Mouse (Mus musculus): ENCODE results near the gene Pomgnt1. TPM values are rescaled to one million over a fixed set of nuclear protein-coding genes. Genes with fewer than 3 reads are reported as not detected.

The Pomgnt1 gene
- polyA plus RNA-seq, 1 experiment from 2014 or later, result 73.5 TPM

DNA sequence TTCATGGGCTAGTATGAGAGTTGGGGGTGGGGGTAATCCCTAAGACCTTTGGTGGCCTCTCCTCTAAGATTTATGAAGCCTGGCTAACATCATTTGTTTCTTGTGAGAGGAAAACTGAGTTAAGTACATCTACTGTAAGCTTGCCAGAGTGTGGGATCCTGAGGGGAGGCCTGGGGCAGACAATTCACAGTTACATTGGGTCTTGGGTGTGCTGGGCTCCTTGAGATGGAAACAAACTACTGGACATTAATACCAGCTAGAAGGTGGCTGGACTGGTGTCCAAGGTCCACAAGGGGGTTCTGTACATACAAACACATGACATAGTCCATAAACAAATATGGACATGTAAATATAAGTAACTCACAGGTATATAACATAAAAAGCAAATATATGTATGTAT is 51.5 kb downstream of the Pomgnt1 start:
- no peak for ATAC-seq (ENCODE audit: low read depth)
- Histone ChIP-seq H3K27ac (ENCODE audit: low read depth, low read length) (no peak overlapping the region), H3K27me3 (ENCODE audit: control insufficient read depth, insufficient read depth, low read length) (no peaks in the 10 kb centered on the region), H3K9ac (replicated peaks; ENCODE audit: low read depth, low read length) (no peak overlapping the region), H3K4me2 (ENCODE audit: low read depth, low read length) (no peak overlapping the region), H3K36me3 (ENCODE audit: control insufficient read depth, insufficient read depth, low read length) (no peaks in the 10 kb centered on the region), H3K4me3 (ENCODE audit: low read depth, low read length) (no peak overlapping the region), H3K9me3 (ENCODE audit: control insufficient read depth, low read length) (no peaks in the 10 kb centered on the region), H3K4me1 (ENCODE audit: control insufficient read depth, insufficient read depth, low read length) (no peaks in the 10 kb centered on the region)

DNA sequence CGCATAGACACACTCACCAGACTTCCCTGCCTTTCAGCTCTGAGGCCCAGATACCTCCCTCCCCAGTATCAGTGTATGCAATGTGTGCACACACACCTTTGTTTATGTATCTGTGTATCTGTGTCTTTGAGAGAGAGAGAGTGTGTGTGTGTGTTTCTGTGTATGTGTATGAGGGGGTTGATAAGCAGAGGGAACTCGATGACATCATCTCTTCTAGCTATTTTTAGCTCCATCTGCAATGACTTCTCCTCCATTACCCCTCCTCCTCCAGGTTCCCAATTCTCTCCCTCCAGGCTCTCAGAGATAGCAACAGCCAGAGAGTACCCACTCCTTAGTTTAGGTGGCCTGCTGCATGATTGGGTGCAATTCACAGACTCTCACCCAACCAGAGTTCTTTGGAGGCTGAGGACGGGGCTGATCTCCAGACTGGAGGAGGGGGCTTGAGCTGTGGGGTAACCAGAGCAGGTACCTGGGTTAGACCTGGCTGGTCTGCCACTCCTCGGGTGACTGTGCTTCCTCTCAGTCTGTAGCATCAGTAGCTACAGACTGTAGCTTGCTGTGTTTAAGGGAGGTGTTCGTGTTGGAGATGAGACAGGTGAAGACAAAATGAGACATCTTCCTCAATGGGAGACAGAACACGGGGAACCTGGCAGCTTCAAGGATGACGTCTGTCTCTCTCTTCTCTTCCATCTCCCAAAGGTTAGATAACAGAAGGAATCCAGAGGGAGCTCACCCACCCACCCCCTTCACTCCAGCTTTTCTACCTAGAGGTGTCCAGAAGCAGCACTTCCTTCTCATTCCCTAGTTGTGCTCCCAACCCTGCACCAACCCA is 52.3 kb downstream of the Pomgnt1 start:
- Histone ChIP-seq H3K4me3 (ENCODE audit: low read depth, low read length) (no peak overlapping the region), H3K27me3 (ENCODE audit: control insufficient read depth, insufficient read depth, low read length) (no peaks in the 10 kb centered on the region), H3K4me1 (ENCODE audit: control insufficient read depth, insufficient read depth, low read length) (no peaks in the 10 kb centered on the region), H3K9ac (replicated peaks; ENCODE audit: low read depth, low read length) (no peak overlapping the region), H3K27ac (ENCODE audit: low read depth, low read length) (peak overlapping the region; percentile 52), H3K4me2 (ENCODE audit: low read depth, low read length) (0 out of 2 replicates have a peak overlapping the region, but pooled peaks have one; percentile 29), H3K36me3 (ENCODE audit: control insufficient read depth, insufficient read depth, low read length) (no peaks in the 10 kb centered on the region), H3K9me3 (ENCODE audit: control insufficient read depth, low read length) (no peaks in the 10 kb centered on the region)
- 70% methylated on average over 7 of the region's 7 CpGs for WGBS
- no peak for ATAC-seq (ENCODE audit: low read depth)

DNA sequence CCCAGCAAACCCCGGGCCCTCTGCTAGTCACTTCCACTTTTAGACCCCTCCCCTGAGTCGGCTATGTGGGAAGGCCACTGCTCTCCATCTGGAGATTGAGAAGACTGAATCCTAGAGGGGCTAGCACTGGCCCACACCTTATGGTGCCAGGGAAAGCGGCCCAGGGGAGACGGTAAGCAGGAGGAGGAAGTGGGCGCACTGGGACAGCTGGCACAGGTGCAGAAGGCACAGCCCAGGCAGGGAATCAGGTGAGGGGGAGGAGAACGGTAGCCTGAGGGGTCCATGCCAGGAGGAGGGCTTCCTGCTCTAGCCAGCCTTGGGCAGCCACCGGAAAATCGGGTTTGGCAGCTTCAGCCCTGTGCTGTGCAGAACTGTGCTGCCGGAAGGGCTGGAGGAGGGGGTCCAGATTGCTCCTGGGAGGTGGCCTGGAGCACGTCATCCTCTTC is 52.9 kb downstream of the Pomgnt1 start:
- peak overlapping the region; percentile 29; the same call in 1 of the 2 replicates for H3K4me2 ChIP-seq (ENCODE audit: low read depth, low read length)
- H3K9ac ChIP-seq (replicated peaks; ENCODE audit: low read depth, low read length), result no peak overlapping the region
- peak; percentile 86; the same call in 1 of the 2 replicates for ATAC-seq (ENCODE audit: low read depth)
- H3K4me1 ChIP-seq (ENCODE audit: control insufficient read depth, insufficient read depth, low read length), result no peaks in the 10 kb centered on the region
- no peak overlapping the region for H3K4me3 ChIP-seq (ENCODE audit: low read depth, low read length)
- no peaks in the 10 kb centered on the region for H3K9me3 ChIP-seq (ENCODE audit: control insufficient read depth, low read length)
- H3K27me3 ChIP-seq (ENCODE audit: control insufficient read depth, insufficient read depth, low read length), result no peaks in the 10 kb centered on the region
- no peaks in the 10 kb centered on the region for H3K36me3 ChIP-seq (ENCODE audit: control insufficient read depth, insufficient read depth, low read length)
- H3K27ac ChIP-seq (ENCODE audit: low read depth, low read length), result peak overlapping the region; percentile 52
- 27% methylated on average over 10 of the region's 10 CpGs for WGBS

DNA sequence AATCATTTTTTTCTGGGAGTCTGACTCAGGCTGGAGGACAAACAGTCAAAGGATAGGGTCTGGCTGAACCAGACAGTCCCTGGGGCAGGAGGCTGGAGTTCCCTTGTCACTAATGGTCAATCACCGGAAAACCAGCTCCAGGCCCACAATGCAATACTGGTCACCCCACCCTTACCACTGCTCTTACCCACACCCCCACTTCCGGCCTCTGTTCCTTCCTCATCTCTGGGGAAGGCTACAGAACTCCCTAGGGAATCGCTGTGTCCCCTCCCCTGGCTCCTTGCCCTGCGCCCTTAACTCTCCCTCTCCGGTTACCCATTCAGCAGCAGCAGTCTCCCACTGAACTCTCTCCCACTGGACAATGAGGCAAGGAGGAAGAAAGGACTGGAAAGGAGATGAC is 53.5 kb downstream of the Pomgnt1 start:
- Histone ChIP-seq H3K4me2 (ENCODE audit: low read depth, low read length) (peak overlapping the region; percentile 29; the same call in 1 of the 2 replicates), H3K4me3 (ENCODE audit: low read depth, low read length) (no peak overlapping the region), H3K9ac (replicated peaks; ENCODE audit: low read depth, low read length) (no peak overlapping the region), H3K27me3 (ENCODE audit: control insufficient read depth, insufficient read depth, low read length) (no peaks in the 10 kb centered on the region), H3K9me3 (ENCODE audit: control insufficient read depth, low read length) (no peaks in the 10 kb centered on the region), H3K4me1 (ENCODE audit: control insufficient read depth, insufficient read depth, low read length) (no peaks in the 10 kb centered on the region), H3K36me3 (ENCODE audit: control insufficient read depth, insufficient read depth, low read length) (no peaks in the 10 kb centered on the region), H3K27ac (ENCODE audit: low read depth, low read length) (no peak overlapping the region; the same call in 1 of the 2 replicates)
- no peak for ATAC-seq (ENCODE audit: low read depth)
- 27% methylated on average over 5 of the region's 5 CpGs for WGBS

DNA sequence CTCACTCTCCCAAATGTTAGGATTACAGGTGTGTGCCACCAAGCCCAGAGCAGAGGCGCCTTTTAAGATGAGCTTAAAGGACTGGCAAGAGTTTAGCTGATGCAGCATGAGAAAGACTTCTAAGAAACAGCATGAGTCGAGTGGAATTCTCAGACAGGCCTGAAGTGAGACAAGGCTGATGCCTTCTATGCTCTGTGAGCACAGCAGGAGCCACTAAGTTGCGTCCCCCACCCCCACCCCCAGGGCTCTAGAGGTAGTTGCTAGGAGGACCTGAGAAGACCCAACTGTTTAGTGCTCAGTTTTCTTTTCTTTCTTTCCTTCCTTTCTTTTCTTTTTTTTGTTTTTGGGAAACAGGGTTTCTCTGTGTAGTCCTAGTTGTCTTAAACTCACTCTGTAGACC is 58.4 kb downstream of the Pomgnt1 start:
- no peak overlapping the region for H3K4me2 ChIP-seq (ENCODE audit: low read depth, low read length)
- no peak overlapping the region for H3K4me3 ChIP-seq (ENCODE audit: low read depth, low read length)
- no peak overlapping the region for H3K27ac ChIP-seq (ENCODE audit: low read depth, low read length)
- no peak overlapping the region for H3K9ac ChIP-seq (replicated peaks; ENCODE audit: low read depth, low read length)
- ATAC-seq (ENCODE audit: low read depth), result no peak
- H3K4me1 ChIP-seq (ENCODE audit: control insufficient read depth, insufficient read depth, low read length), result no peaks in the 10 kb centered on the region
- H3K27me3 ChIP-seq (ENCODE audit: control insufficient read depth, insufficient read depth, low read length), result no peaks in the 10 kb centered on the region
- H3K36me3 ChIP-seq (ENCODE audit: control insufficient read depth, insufficient read depth, low read length), result no peaks in the 10 kb centered on the region
- 40% methylated on average over 3 of the region's 3 CpGs for WGBS
- no peaks in the 10 kb centered on the region for H3K9me3 ChIP-seq (ENCODE audit: control insufficient read depth, low read length)

DNA sequence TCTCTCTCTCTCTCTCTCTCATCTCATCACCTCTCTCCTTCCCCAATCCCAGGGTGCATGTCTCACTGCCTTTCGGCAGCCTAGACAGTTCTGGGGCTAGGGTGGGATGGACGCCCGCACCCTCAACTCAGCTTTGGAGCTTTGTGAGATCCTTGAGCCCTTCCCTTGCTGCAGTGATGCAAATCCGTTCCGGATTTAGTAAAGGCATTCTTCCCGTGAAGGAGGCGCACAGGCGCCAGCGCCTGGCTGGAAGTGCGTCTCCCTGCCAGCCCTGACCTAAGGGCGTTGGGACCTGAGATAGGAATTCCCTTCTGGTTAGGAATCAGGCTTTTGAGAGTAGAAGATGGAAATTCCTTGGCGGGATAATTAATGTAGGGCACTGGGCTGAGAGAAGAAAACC is 59.1 kb downstream of the Pomgnt1 start:
- no peak overlapping the region for H3K9ac ChIP-seq (replicated peaks; ENCODE audit: low read depth, low read length)
- H3K36me3 ChIP-seq (ENCODE audit: control insufficient read depth, insufficient read depth, low read length), result no peaks in the 10 kb centered on the region
- no peaks in the 10 kb centered on the region for H3K9me3 ChIP-seq (ENCODE audit: control insufficient read depth, low read length)
- 0 out of 2 replicates have a peak overlapping the region, but pooled peaks have one; percentile 4 for H3K4me2 ChIP-seq (ENCODE audit: low read depth, low read length)
- no peaks in the 10 kb centered on the region for H3K27me3 ChIP-seq (ENCODE audit: control insufficient read depth, insufficient read depth, low read length)
- no peak overlapping the region for H3K27ac ChIP-seq (ENCODE audit: low read depth, low read length)
- no peak overlapping the region for H3K4me3 ChIP-seq (ENCODE audit: low read depth, low read length)
- 16% methylated on average over 12 of the region's 12 CpGs for WGBS
- no peaks in the 10 kb centered on the region for H3K4me1 ChIP-seq (ENCODE audit: control insufficient read depth, insufficient read depth, low read length)
- ATAC-seq (ENCODE audit: low read depth), result no peak

DNA sequence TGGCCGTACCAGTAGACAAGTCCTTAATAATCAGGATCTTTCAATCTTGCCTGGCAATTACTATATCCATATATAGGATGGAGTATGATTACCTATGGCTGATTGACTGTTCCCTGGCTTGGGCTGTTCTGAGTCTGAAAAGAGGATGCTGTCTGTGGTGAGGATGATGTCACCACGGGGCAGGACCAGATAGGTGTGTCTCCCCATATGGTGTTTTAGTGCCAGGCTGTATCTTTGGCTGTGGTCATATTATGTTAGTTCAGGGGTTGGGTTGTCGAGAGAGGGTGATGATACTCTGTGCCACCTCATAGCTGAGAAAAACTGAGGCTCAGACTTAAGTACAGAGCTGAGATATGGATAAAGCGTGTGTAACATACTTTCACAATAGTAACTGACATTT is 61.4 kb downstream of the Pomgnt1 start:
- H3K36me3 ChIP-seq (ENCODE audit: control insufficient read depth, insufficient read depth, low read length), result no peaks in the 10 kb centered on the region
- ATAC-seq (ENCODE audit: low read depth), result no peak
- H3K9me3 ChIP-seq (ENCODE audit: control insufficient read depth, low read length), result no peaks in the 10 kb centered on the region
- H3K9ac ChIP-seq (replicated peaks; ENCODE audit: low read depth, low read length), result no peak overlapping the region
- H3K27ac ChIP-seq (ENCODE audit: low read depth, low read length), result no peak overlapping the region
- H3K4me2 ChIP-seq (ENCODE audit: low read depth, low read length), result no peak overlapping the region
- H3K27me3 ChIP-seq (ENCODE audit: control insufficient read depth, insufficient read depth, low read length), result no peaks in the 10 kb centered on the region
- no peaks in the 10 kb centered on the region for H3K4me1 ChIP-seq (ENCODE audit: control insufficient read depth, insufficient read depth, low read length)
- no peak overlapping the region for H3K4me3 ChIP-seq (ENCODE audit: low read depth, low read length)
- WGBS, result 92% methylated on average over 4 of the region's 4 CpGs

DNA sequence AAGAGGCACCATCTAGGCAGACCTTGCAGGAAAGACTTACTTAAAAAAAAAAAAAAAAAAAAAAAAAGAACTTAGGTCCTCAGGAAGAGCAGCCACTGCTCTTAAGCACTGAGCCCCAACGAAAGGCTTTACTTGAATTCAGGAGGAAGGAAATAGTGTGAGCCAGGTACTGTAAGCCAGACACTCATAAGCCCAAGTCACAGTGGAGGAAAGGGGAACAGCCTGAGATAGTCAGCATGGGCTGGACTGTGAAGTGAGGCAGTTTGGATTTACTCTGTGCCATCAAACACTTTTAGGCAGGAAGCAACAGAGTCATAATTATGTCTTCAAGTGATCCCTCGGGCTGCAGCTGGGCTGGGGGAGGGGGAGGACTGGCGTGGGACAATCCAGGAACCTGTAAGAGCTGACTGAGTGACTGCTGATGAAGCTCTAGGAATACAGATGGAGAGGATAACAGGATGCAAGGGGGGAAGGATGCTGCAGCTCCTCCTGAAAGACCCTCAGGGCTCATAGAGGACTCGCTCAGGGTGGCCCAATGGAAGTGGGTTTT is 68.7 kb downstream of the Pomgnt1 start:
- no peak overlapping the region for H3K9ac ChIP-seq (replicated peaks; ENCODE audit: low read depth, low read length)
- H3K4me1 ChIP-seq (ENCODE audit: control insufficient read depth, insufficient read depth, low read length), result no peaks in the 10 kb centered on the region
- H3K27me3 ChIP-seq (ENCODE audit: control insufficient read depth, insufficient read depth, low read length), result no peaks in the 10 kb centered on the region
- H3K4me2 ChIP-seq (ENCODE audit: low read depth, low read length), result no peak overlapping the region
- H3K27ac ChIP-seq (ENCODE audit: low read depth, low read length), result no peak overlapping the region
- no peaks in the 10 kb centered on the region for H3K36me3 ChIP-seq (ENCODE audit: control insufficient read depth, insufficient read depth, low read length)
- H3K4me3 ChIP-seq (ENCODE audit: low read depth, low read length), result no peak overlapping the region
- WGBS, result 34% methylated on average over 4 of the region's 4 CpGs
- no peaks in the 10 kb centered on the region for H3K9me3 ChIP-seq (ENCODE audit: control insufficient read depth, low read length)
- no peak for ATAC-seq (ENCODE audit: low read depth)

DNA sequence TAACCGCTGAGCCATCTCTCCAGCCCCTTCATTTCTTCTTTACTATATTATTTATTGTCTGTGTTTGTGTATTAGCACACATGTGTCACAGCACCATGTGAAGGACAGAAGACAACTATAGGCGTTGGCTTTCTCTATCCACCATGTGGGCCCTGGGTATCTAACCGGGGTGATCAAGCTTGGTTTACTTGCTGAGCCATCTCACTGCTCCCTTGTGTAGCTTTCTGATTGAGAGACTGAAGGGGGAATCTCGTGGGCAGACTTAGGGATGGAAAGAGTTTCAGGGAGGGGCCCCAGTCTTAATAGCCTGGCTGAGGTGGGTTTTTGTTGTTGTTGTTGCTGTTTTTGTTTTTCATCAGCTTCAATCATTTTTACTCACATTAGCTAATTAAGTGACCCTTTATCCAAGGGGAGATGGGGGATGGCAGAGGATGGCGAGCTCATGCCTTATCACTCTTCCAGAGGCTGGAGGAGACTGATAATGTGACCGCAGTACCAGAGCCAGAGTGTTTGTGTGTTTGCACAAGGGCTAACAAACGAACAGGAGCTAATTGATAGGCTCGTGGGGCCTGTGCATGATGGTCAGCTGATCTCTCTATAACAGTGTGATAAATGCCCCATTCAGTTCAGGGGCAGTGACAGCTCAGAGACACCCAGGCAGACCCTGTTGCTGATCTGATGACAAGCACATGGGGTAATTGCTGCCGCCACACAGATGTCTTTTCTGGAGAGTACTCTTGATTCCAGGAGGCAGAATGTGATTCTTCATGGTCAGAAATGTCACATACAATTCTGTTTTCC is 70.1 kb downstream of the Pomgnt1 start:
- no peak for ATAC-seq (ENCODE audit: low read depth)
- Histone ChIP-seq H3K9ac (replicated peaks; ENCODE audit: low read depth, low read length) (no peak overlapping the region), H3K4me2 (ENCODE audit: low read depth, low read length) (no peak overlapping the region), H3K9me3 (ENCODE audit: control insufficient read depth, low read length) (no peaks in the 10 kb centered on the region), H3K27me3 (ENCODE audit: control insufficient read depth, insufficient read depth, low read length) (no peaks in the 10 kb centered on the region), H3K4me1 (ENCODE audit: control insufficient read depth, insufficient read depth, low read length) (no peaks in the 10 kb centered on the region), H3K27ac (ENCODE audit: low read depth, low read length) (no peak overlapping the region), H3K36me3 (ENCODE audit: control insufficient read depth, insufficient read depth, low read length) (no peaks in the 10 kb centered on the region), H3K4me3 (ENCODE audit: low read depth, low read length) (no peak overlapping the region)
- WGBS, result 73% methylated on average over 9 of the region's 9 CpGs
